Mouse (Mus musculus) heart, postnatal 0 days (tissue): ENCODE results near the gene Xirp1.

Source experiments
- CTCF ChIP-seq: IDR thresholded peaks from 2 replicates; pipeline ENCODE4 v1.5.1; 2016; ENCODE audit warnings: antibody characterized with exemption, control low read depth, low read depth
- EP300 ChIP-seq: IDR thresholded peaks from 2 replicates; pipeline ENCODE4 v1.6.1; 2016; ENCODE audit warnings: antibody characterized with exemption, low read depth

DNA sequence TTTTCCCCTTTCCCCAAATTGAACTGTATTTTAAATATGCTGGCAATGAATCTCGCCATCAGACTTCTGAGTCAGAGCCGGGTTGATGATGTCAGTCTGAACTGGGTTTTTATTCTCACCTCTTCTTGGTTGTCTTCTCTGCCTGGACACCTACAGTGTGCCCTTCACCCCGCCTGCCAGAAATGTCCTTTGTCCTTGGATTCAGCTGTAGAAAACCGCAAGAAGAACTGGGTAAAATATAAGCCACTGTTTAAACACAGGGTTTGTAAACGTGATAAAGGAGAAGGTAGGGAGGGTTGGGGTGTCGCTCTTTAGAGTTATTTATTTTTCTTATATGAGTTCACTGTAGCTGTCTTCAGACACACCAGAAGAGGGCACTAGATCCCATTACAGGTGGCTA is 9.3 kb upstream of the Xirp1 start:
- no peak for TF ChIP-seq CTCF
- no peak for TF ChIP-seq EP300
